ENCODE assay signal across 8 mouse cellular contexts in the genomic region with DNA sequence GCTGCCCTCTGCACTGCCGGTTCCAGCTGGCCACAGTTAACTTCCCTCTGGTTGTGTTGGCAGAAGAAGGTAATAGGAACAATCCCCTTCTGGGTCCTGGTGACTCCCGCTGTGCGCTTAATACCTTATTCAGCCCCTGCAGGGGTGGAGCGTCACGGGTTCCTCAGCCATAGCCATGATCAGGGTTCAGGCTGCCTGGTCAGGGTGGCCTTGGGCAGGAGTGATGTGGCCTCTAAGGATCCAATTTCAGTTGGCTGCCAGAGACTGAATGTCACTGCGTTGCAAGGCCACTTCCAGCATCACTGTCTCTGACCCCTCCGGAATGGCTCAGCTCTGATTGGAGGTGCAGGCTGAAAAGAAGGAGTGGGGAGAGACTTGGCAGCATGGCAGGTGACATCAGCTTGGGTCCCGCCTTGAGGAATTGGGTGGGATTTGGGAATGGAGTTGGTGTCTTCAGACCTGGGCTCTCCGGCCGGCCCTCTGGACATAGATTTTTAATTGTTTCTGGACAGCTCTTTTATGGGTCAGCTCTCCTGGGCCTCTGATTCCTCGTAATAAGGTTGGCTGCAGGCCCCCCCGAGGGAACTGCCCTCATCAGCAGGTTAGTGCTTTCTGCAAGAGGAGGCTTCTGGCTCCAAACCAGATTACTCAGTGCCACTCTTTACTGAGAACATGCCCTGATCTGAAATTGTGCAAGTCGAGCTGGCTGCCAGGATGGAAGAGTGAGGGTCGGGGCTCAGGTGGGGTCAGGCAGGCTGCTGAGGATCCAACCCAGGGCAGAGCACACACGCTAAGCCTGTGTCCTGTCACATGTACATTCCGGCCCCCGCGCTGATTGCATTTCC. TPM values are rescaled to one million over a fixed set of nuclear protein-coding genes. Genes with fewer than 3 reads are reported as not detected.
DNase-seq lines count a peak whose midpoint lies in the region; ATAC-seq lines count a peak whose summit lies in the region.

No protein-coding gene starts in this region.

- 0 out of 2 replicates have a peak overlapping the region, but pooled peaks have one; percentile 7 for H3K4me3 ChIP-seq in forebrain, embryonic 10.5 days
- no peak overlapping the region for H3K4me3 ChIP-seq in forebrain, embryonic 15.5 days
- H3K4me3 ChIP-seq in heart, embryonic 14.5 days (ENCODE audit: control insufficient read depth in 1 of 2, insufficient read depth in 1 of 2, low read depth in 1 of 2, low read length in 2 of 2): no peak overlapping the region

- H3K4me2 ChIP-seq in forebrain, embryonic 15.5 days (replicated peaks): no peak overlapping the region
- H3K4me2 ChIP-seq in heart, embryonic 14.5 days (ENCODE audit: low read length): peak overlapping the region; percentile 29

- no peaks in the 10 kb centered on the region for H3K9me3 ChIP-seq in forebrain, embryonic 10.5 days
- H3K9me3 ChIP-seq in forebrain, embryonic 15.5 days: no peaks in the 10 kb centered on the region
- H3K9me3 ChIP-seq in heart, embryonic 14.5 days (ENCODE audit: control insufficient read depth, low read length): no peaks in the 10 kb centered on the region

- ATAC-seq in forebrain, embryonic 15.5 days (replicated peaks): no peak
- no peak for ATAC-seq in heart, embryonic 14.5 days (ENCODE audit: insufficient number of reproducible peaks, insufficient read depth, low FRiP score, low read depth)

- 0 out of 2 replicates have a peak, but pooled peaks cover 5% of the 10 kb centered on the region for H3K27me3 ChIP-seq in forebrain, embryonic 10.5 days (ENCODE audit: poor library complexity, severe bottlenecking)
- no peaks in the 10 kb centered on the region for H3K27me3 ChIP-seq in forebrain, embryonic 15.5 days
- no peaks in the 10 kb centered on the region for H3K27me3 ChIP-seq in heart, embryonic 14.5 days (ENCODE audit: control insufficient read depth, insufficient read depth, low read length)

- no peak for DNase-seq in forebrain, embryonic 10.5 days (ENCODE audit: extremely low spot score, low spot score)
- peak; percentile 69 for DNase-seq in 3134 (ENCODE audit: extremely low read depth, insufficient read length, low spot score)
- DNase-seq in cerebellum, adult 8-10 months: peak; percentile 43
- DNase-seq in kidney, postnatal 36 days: peak; percentile 69 to 71
- DNase-seq in frontal cortex, postnatal 14 days (ENCODE audit: low spot score in 2 of 2): no peak
- DNase-seq in left cerebral cortex, adult 8-10 months (ENCODE audit: low spot score in 2 of 2): no peak

- H3K27ac ChIP-seq in forebrain, embryonic 10.5 days: peak overlapping the region; percentile 62
- no peak overlapping the region for H3K27ac ChIP-seq in forebrain, embryonic 15.5 days (replicated peaks)
- peak overlapping the region; percentile 25 to 75 for H3K27ac ChIP-seq in heart, embryonic 14.5 days (replicated peaks in 1 of 2; ENCODE audit: control insufficient read depth in 1 of 2, insufficient read depth in 1 of 2, low read depth in 2 of 2, low read length in 2 of 2)

- 31% methylated on average over 18 of the region's 18 CpGs for WGBS in forebrain, embryonic 10.5 days
- WGBS in forebrain, embryonic 15.5 days: 33% methylated on average over 18 of the region's 18 CpGs
- 33% methylated on average over 18 of the region's 18 CpGs for WGBS in heart, embryonic 14.5 days

- no peak overlapping the region for H3K9ac ChIP-seq in forebrain, embryonic 15.5 days (replicated peaks)
- peak overlapping the region; percentile 43; the same call in 1 of the 2 replicates for H3K9ac ChIP-seq in heart, embryonic 14.5 days (ENCODE audit: low read length)

- peaks cover 17% of the 10 kb centered on the region for H3K36me3 ChIP-seq in forebrain, embryonic 10.5 days (replicated peaks)
- H3K36me3 ChIP-seq in forebrain, embryonic 15.5 days: no peaks in the 10 kb centered on the region
- H3K36me3 ChIP-seq in heart, embryonic 14.5 days (ENCODE audit: control insufficient read depth, insufficient read depth, low read length): peaks cover 14% of the 10 kb centered on the region

- H3K4me1 ChIP-seq in forebrain, embryonic 10.5 days: peaks cover 64% of the 10 kb centered on the region
- H3K4me1 ChIP-seq in forebrain, embryonic 15.5 days: peaks cover 41% of the 10 kb centered on the region
- H3K4me1 ChIP-seq in heart, embryonic 14.5 days (ENCODE audit: control insufficient read depth in 2 of 2, insufficient read depth in 2 of 2, low read length in 2 of 2): peaks cover 52 to 64% of the 10 kb centered on the region in 2 experiments

RNA-seq across cellular contexts. Expression of gene Tmem94, which starts 10.8 kb away (rescaled TPM):
- 36.8 and 38.1 TPM in 2 replicates for polyA plus RNA-seq in forebrain, embryonic 10.5 days (2016; fragmentation: Nextera tagmentation; extraction: Ambion mirVana)
- polyA plus RNA-seq in forebrain, embryonic 15.5 days (2015; fragmentation: Nextera tagmentation; extraction: Ambion mirVana): 27.6 and 29.8 TPM in 2 replicates
- polyA plus RNA-seq in heart, embryonic 14.5 days (2014; fragmentation: Nextera tagmentation; extraction: Ambion mirVana): 27.1 and 28.7 TPM in 2 replicates
- 10 to 100 TPM; 58.1 to 66.3 (median 62.9) TPM for total RNA-seq in left cerebral cortex, adult 8-10 months (2022)

RNA-seq across cellular contexts. Expression of gene Caskin2, which starts 37.4 kb away (rescaled TPM):
- polyA plus RNA-seq in forebrain, embryonic 10.5 days (2016; fragmentation: Nextera tagmentation; extraction: Ambion mirVana): 18.3 and 19.2 TPM in 2 replicates
- polyA plus RNA-seq in forebrain, embryonic 15.5 days (2015; fragmentation: Nextera tagmentation; extraction: Ambion mirVana): 7.8 and 7.9 TPM in 2 replicates
- 21.0 and 21.1 TPM in 2 replicates for polyA plus RNA-seq in heart, embryonic 14.5 days (2014; fragmentation: Nextera tagmentation; extraction: Ambion mirVana)
- total RNA-seq in left cerebral cortex, adult 8-10 months (2022): 10 to 100 TPM; 18.2 to 18.9 (median 18.4) TPM

RNA-seq across cellular contexts. Expression of gene Tsen54, which starts 38.5 kb away (rescaled TPM):
- polyA plus RNA-seq in forebrain, embryonic 10.5 days (2016; fragmentation: Nextera tagmentation; extraction: Ambion mirVana): 34.7 and 41.0 TPM in 2 replicates
- polyA plus RNA-seq in forebrain, embryonic 15.5 days (2015; fragmentation: Nextera tagmentation; extraction: Ambion mirVana): 24.2 and 25.9 TPM in 2 replicates
- 18.9 and 24.2 TPM in 2 replicates for polyA plus RNA-seq in heart, embryonic 14.5 days (2014; fragmentation: Nextera tagmentation; extraction: Ambion mirVana)
- total RNA-seq in left cerebral cortex, adult 8-10 months (2022): 10 to 100 TPM; 12.4 to 17.1 (median 14.5) TPM

RNA-seq across cellular contexts. Expression of gene Llgl2, which starts 47.8 kb away (rescaled TPM):
- polyA plus RNA-seq in forebrain, embryonic 10.5 days (2016; fragmentation: Nextera tagmentation; extraction: Ambion mirVana): 7.5 and 7.6 TPM in 2 replicates
- polyA plus RNA-seq in forebrain, embryonic 15.5 days (2015; fragmentation: Nextera tagmentation; extraction: Ambion mirVana): 1.0 and 1.1 TPM in 2 replicates
- polyA plus RNA-seq in heart, embryonic 14.5 days (2014; fragmentation: Nextera tagmentation; extraction: Ambion mirVana): 14.5 and 15.5 TPM in 2 replicates
- total RNA-seq in left cerebral cortex, adult 8-10 months (2022): 1 to 10 TPM; 2.5 to 5.2 (median 4.6) TPM

Comparison
In these comparisons a context has a peak if more than half of its experiments do, and no peak if none do; other contexts are left out.
1. DNase-seq: peak in 3134 (single experiment), cerebellum, adult 8-10 months (single experiment) and kidney, postnatal 36 days (2 of 2); none in forebrain, embryonic 10.5 days (single experiment), frontal cortex, postnatal 14 days (0 of 2) and left cerebral cortex, adult 8-10 months (0 of 2).